Mouse (Mus musculus) forebrain, embryonic 16.5 days (tissue): ENCODE measurements at regions not wholly inside any gene's neighbourhood (a gene's known extent, or its start where the extent isn't known, plus 50 kb on each side); places are given as distances from the start of the nearest gene placed in this dataset.

ENCODE experiments used
- ATAC-seq: fragments of 200-750 bp; cut with Nextera tagmentation; 2 replicates; pipeline ENCODE4 v1.8.0; 2017; ENCODE audit warnings: mild to moderate bottlenecking, moderate library complexity
- H3K27ac ChIP-seq: fragments of 300-500 bp; sonication (generic); 2 replicates; pipeline ENCODE4 v1.5.1; 2014; ENCODE audit warnings: low read length, control low read depth
- H3K27me3 ChIP-seq: fragments of 300-500 bp; sonication (generic); replicated peaks from 2 replicates; pipeline ENCODE4 v1.6.1; 2014; ENCODE audit warnings: low read length; ENCODE audit not compliant: control insufficient read depth, insufficient read depth
- H3K36me3 ChIP-seq: fragments of 300-500 bp; sonication (generic); 2 replicates; pipeline ENCODE4 v1.6.1; 2014; ENCODE audit not compliant: control insufficient read depth, insufficient read depth
- H3K4me1 ChIP-seq: fragments of 300-500 bp; sonication (generic); replicated peaks from 2 replicates; pipeline ENCODE4 v1.6.1; 2014; ENCODE audit warnings: low read length; ENCODE audit not compliant: control insufficient read depth, insufficient read depth
- H3K4me2 ChIP-seq: fragments of 300-500 bp; sonication (generic); 2 replicates; pipeline ENCODE4 v1.6.1; 2014; ENCODE audit warnings: mild to moderate bottlenecking, low read length, control low read depth
- H3K4me3 ChIP-seq: fragments of 300-500 bp; sonication (generic); replicated peaks from 2 replicates; pipeline ENCODE4 v1.5.1; 2014; ENCODE audit warnings: mild to moderate bottlenecking, low read length, control low read depth
- H3K9ac ChIP-seq: fragments of 300-500 bp; sonication (generic); replicated peaks from 2 replicates; pipeline ENCODE4 v1.6.1; 2014; ENCODE audit warnings: low read depth, low read length, control low read depth
- H3K9me3 ChIP-seq: fragments of 300-500 bp; sonication (generic); 2 replicates; pipeline ENCODE4 v1.6.1; 2016; ENCODE audit warnings: low read length; ENCODE audit not compliant: control insufficient read depth
- WGBS: fragments of 180-500 bp; shearing (Covaris S2); extraction: QIAGEN DNeasy Blood & Tissue Kit; methylation state at CpG from one replicate; pipeline ENCODE4 v1.1.7; 2014; 5-methylcytosine and 5-hydroxymethylcytosine counted together

GRCm38 (mm10) chr16:47875258-47875657, 408.3 kb upstream of the Dppa4 start:
- H3K36me3 ChIP-seq, result no peaks in the 10 kb centered on the region
- H3K27me3 ChIP-seq, result no peaks in the 10 kb centered on the region
- 64% methylated on average over 1 of the region's 1 CpGs for WGBS
- H3K4me2 ChIP-seq, result no peak overlapping the region
- no peaks in the 10 kb centered on the region for H3K4me1 ChIP-seq
- H3K4me3 ChIP-seq, result no peak overlapping the region
- H3K9me3 ChIP-seq, result no peaks in the 10 kb centered on the region
- ATAC-seq, result no peak
- H3K27ac ChIP-seq, result no peak overlapping the region
- H3K9ac ChIP-seq, result no peak overlapping the region

GRCm38 (mm10) chr16:47883476-47883875, 400.1 kb upstream of the Dppa4 start:
- 0 out of 2 replicates have a peak, but pooled peaks have one; percentile 45 for ATAC-seq
- Histone ChIP-seq H3K36me3 (no peaks in the 10 kb centered on the region), H3K27ac (no peak overlapping the region), H3K4me3 (no peak overlapping the region), H3K9me3 (no peaks in the 10 kb centered on the region), H3K4me1 (no peaks in the 10 kb centered on the region), H3K9ac (no peak overlapping the region), H3K4me2 (no peak overlapping the region), H3K27me3 (no peaks in the 10 kb centered on the region)
- 95% methylated on average over 1 of the region's 1 CpGs for WGBS

- no peak for ATAC-seq
- H3K36me3 ChIP-seq, result no peaks in the 10 kb centered on the region
- 79% methylated on average over 4 of the region's 4 CpGs for WGBS
Measured at GRCm38 (mm10) chr16:47887019-47887418, 396.5 kb upstream of the Dppa4 start.

GRCm38 (mm10) chr16:47900785-47901184, 382.7 kb upstream of the Dppa4 start:
- 87% methylated on average over 3 of the region's 3 CpGs for WGBS
- no peaks in the 10 kb centered on the region for H3K9me3 ChIP-seq

More at GRCm38 (mm10) chr16:47887019-47887418, 396.5 kb upstream of the Dppa4 start:
- H3K27me3 ChIP-seq, result no peaks in the 10 kb centered on the region
- no peak overlapping the region for H3K9ac ChIP-seq
- no peak overlapping the region for H3K27ac ChIP-seq
- H3K4me1 ChIP-seq, result no peaks in the 10 kb centered on the region
- H3K4me3 ChIP-seq, result no peak overlapping the region
- H3K9me3 ChIP-seq, result no peaks in the 10 kb centered on the region
- H3K4me2 ChIP-seq, result no peak overlapping the region

GRCm38 (mm10) chr16:47938000-47938399, 345.5 kb upstream of the Dppa4 start:
- no peak overlapping the region for H3K9ac ChIP-seq
- no peak overlapping the region for H3K27ac ChIP-seq
- no peak overlapping the region for H3K4me3 ChIP-seq
- peak; percentile 50; the same call in 1 of the 2 replicates for ATAC-seq
- no peaks in the 10 kb centered on the region for H3K4me1 ChIP-seq
- H3K9me3 ChIP-seq, result no peaks in the 10 kb centered on the region
- H3K27me3 ChIP-seq, result no peaks in the 10 kb centered on the region
- 53% methylated on average over 2 of the region's 2 CpGs for WGBS
- H3K4me2 ChIP-seq, result no peak overlapping the region
- H3K36me3 ChIP-seq, result no peaks in the 10 kb centered on the region

More at GRCm38 (mm10) chr16:47900785-47901184, 382.7 kb upstream of the Dppa4 start:
- Histone ChIP-seq H3K4me2 (no peak overlapping the region), H3K36me3 (no peaks in the 10 kb centered on the region), H3K4me1 (no peaks in the 10 kb centered on the region), H3K27ac (no peak overlapping the region), H3K27me3 (no peaks in the 10 kb centered on the region), H3K9ac (no peak overlapping the region), H3K4me3 (no peak overlapping the region)
- ATAC-seq, result no peak
